ENCODE assay signal across 11 mouse cellular contexts in genomic region chr5:151135965-151136364, GRCm38 (mm10).
DNase-seq lines count a peak whose midpoint lies in the region; ATAC-seq lines count a peak whose summit lies in the region.
"Had no signal": no experiment of that assay in that cellular context is flagged by ENCODE, and none has a peak within 500 bp of the region (broad histone marks: within the 10 kb centered on the region; RNA-seq: fewer than 3 reads in every experiment).

No protein-coding gene starts in this region.

- no peaks in the 10 kb centered on the region for H3K9me3 ChIP-seq in heart, embryonic 13.5 days
- no peaks in the 10 kb centered on the region for H3K9me3 ChIP-seq in limb, embryonic 15.5 days
- H3K9me3 ChIP-seq: hindbrain, embryonic 12.5 days had no signal

- peak overlapping the region; percentile 61 for H3K27ac ChIP-seq in heart, embryonic 13.5 days (replicated peaks)
- H3K27ac ChIP-seq in limb, embryonic 15.5 days, result peak overlapping the region; percentile 61; the same call in 1 of the 2 replicates
- H3K27ac ChIP-seq: hindbrain, embryonic 12.5 days had no signal

- H3K27me3 ChIP-seq in heart, embryonic 13.5 days (replicated peaks), result no peaks in the 10 kb centered on the region
- H3K27me3 ChIP-seq in limb, embryonic 15.5 days, result no peaks in the 10 kb centered on the region
- H3K27me3 ChIP-seq: hindbrain, embryonic 12.5 days had no signal

- no peak overlapping the region for H3K9ac ChIP-seq in heart, embryonic 13.5 days
- no peak overlapping the region for H3K9ac ChIP-seq in limb, embryonic 15.5 days
- H3K9ac ChIP-seq: hindbrain, embryonic 12.5 days had no signal

- 22% methylated on average over 6 of the region's 6 CpGs for WGBS in heart, embryonic 13.5 days
- WGBS in limb, embryonic 15.5 days, result 39% methylated on average over 6 of the region's 6 CpGs

- no peak for ATAC-seq in heart, embryonic 13.5 days (ENCODE audit: extremely low read depth, insufficient number of reproducible peaks, low FRiP score, low TSS enrichment)
- no peak for ATAC-seq in limb, embryonic 15.5 days (ENCODE audit: insufficient number of reproducible peaks, low FRiP score, low TSS enrichment, low read depth)

- no peak overlapping the region for H3K4me3 ChIP-seq in heart, embryonic 13.5 days
- no peak overlapping the region for H3K4me3 ChIP-seq in limb, embryonic 15.5 days
- H3K4me3 ChIP-seq: hindbrain, embryonic 12.5 days had no signal

- intact Hi-C loops in heart, postnatal 25 days (cut with DNase I), result loop anchor here (5.0 kb wide), 1 partner anchor 79 kb away; no protein-coding TSS in a partner anchor

- H3K4me2 ChIP-seq in heart, embryonic 13.5 days, result no peak overlapping the region
- H3K4me2 ChIP-seq in limb, embryonic 15.5 days, result no peak overlapping the region
- H3K4me2 ChIP-seq: hindbrain, embryonic 12.5 days had no signal

- DNase-seq in heart, postnatal 25 days (ENCODE audit: low spot score), result no peak
- DNase-seq in right cerebral cortex, adult 18-20 months, result peak; percentile 32
- DNase-seq in right cerebral cortex, postnatal 25 days, result no peak
- no peak for DNase-seq in thymus, postnatal 0 days (ENCODE audit: low spot score)
- no peak for DNase-seq in testis, postnatal 10 days (ENCODE audit: low spot score)
- no peak for DNase-seq in yolk sac, embryonic 10.5 days (ENCODE audit: low spot score)
- DNase-seq: adrenal gland, postnatal 14 days; spleen, adult 18-20 months had no signal

- no peaks in the 10 kb centered on the region for H3K36me3 ChIP-seq in heart, embryonic 13.5 days
- no peaks in the 10 kb centered on the region for H3K36me3 ChIP-seq in limb, embryonic 15.5 days
- H3K36me3 ChIP-seq: hindbrain, embryonic 12.5 days had no signal

- H3K4me1 ChIP-seq in heart, embryonic 13.5 days, result peaks cover 33% of the 10 kb centered on the region
- H3K4me1 ChIP-seq in limb, embryonic 15.5 days, result peaks cover 16% of the 10 kb centered on the region
